Mouse (Mus musculus): ENCODE measurements around the gene Plppr1. TPM values are rescaled to one million over a fixed set of nuclear protein-coding genes. Genes with fewer than 3 reads are reported as not detected.

Gene Plppr1
- total and polyA plus RNA-seq, 3 experiments: not detected

- no peak for DNase-seq (ENCODE audit: low read depth, low spot score)
- H3K27me3 ChIP-seq (ENCODE audit: control insufficient read depth in 1 of 2, insufficient read depth in 2 of 2, low read length in 2 of 2): no peaks in the 10 kb centered on the region
- no peak overlapping the region for H3K27ac ChIP-seq (ENCODE audit: control insufficient read depth, low read depth, low read length)
- H3K79me2 ChIP-seq (ENCODE audit: control insufficient read depth, insufficient read depth, low read length, poor library complexity): no peaks in the 10 kb centered on the region
- H3K9ac ChIP-seq (ENCODE audit: control insufficient read depth, low read depth, low read length, poor library complexity, severe bottlenecking): no peak overlapping the region
- TF ChIP-seq BHLHE40 (IDR thresholded peaks at IDR 0.05; ENCODE audit: borderline replicate concordance, low read depth, low read length): no peak
- no peak for TF ChIP-seq CHD1 (IDR thresholded peaks at IDR 0.05; ENCODE audit: low read depth, low read length)
- no peak for TF ChIP-seq ZMIZ1 (IDR thresholded peaks at IDR 0.05; ENCODE audit: low read depth, low read length)
- no peaks in the 10 kb centered on the region for H3K4me1 ChIP-seq (ENCODE audit: control insufficient read depth in 1 of 2, insufficient read depth in 2 of 2, low read length in 2 of 2)
- H3K36me3 ChIP-seq (ENCODE audit: control insufficient read depth in 1 of 2, insufficient read depth in 2 of 2, low read length in 2 of 2): no peaks in the 10 kb centered on the region
- H3K4me3 ChIP-seq (ENCODE audit: control insufficient read depth in 1 of 2, insufficient read depth in 1 of 2, low read depth in 2 of 2, low read length in 2 of 2): no peak overlapping the region
- H3K9me3 ChIP-seq (replicated peaks; ENCODE audit: insufficient read depth, low read length): no peaks in the 10 kb centered on the region
These were observed 40.4 kb downstream of the Plppr1 start for GRCm38 (mm10) chr4:49099448-49099847.

DNA sequence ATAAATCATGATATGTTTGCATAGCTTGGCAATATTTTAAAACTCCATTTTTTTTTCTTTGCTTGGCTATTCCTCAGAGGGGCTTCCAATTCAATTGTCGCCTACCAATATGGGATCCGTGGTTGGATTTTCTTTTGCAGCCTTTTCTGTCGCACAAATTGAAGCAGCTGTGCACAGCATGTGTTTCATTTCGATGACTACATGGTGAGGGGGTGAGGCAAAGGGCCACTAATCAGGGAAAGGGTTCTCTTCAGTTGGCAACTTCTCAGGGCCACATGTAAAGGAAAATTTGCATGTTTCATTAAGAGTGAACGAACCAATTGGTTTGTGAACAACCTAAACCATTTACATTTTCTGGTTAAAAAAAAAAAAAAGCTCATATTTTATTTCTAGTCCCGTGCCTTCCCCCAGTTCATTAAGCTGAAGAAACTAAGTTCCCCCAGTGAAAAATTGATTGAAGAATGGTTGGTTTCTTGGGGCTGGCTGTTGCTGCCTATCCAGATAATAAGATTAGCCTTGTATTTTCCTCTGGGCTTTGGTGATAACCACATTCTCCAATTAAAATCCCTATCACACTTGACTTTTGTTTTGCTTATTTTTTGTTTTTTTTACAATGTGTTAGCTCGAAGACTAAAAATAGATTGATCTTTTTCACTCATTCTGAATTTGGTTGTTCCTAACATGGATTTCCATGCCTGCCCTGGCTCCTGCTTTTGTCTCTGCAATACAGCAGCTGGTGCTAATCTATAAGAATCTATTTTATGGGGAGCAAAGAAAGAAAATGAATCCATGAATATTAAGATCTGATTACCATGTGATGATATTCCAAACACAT is 43.1 kb downstream of the Plppr1 start:
- H3K9ac ChIP-seq (ENCODE audit: control insufficient read depth, low read depth, low read length, poor library complexity, severe bottlenecking): no peak overlapping the region
- no peaks in the 10 kb centered on the region for H3K4me1 ChIP-seq (ENCODE audit: control insufficient read depth in 1 of 2, insufficient read depth in 2 of 2, low read length in 2 of 2)
- H3K27me3 ChIP-seq (ENCODE audit: control insufficient read depth in 1 of 2, insufficient read depth in 2 of 2, low read length in 2 of 2): no peaks in the 10 kb centered on the region
- no peaks in the 10 kb centered on the region for H3K79me2 ChIP-seq (ENCODE audit: control insufficient read depth, insufficient read depth, low read length, poor library complexity)
- no peak for DNase-seq (ENCODE audit: low read depth, low spot score)
- H3K9me3 ChIP-seq (replicated peaks; ENCODE audit: insufficient read depth, low read length): no peaks in the 10 kb centered on the region
- no peak overlapping the region for H3K4me3 ChIP-seq (ENCODE audit: control insufficient read depth in 1 of 2, insufficient read depth in 1 of 2, low read depth in 2 of 2, low read length in 2 of 2)
- no peak for TF ChIP-seq CHD2 (IDR thresholded peaks at IDR 0.05; ENCODE audit: low read length)
- TF ChIP-seq MXI1 (IDR thresholded peaks at IDR 0.05; ENCODE audit: low read depth, low read length): no peak
- no peak for TF ChIP-seq ELF1 (IDR thresholded peaks at IDR 0.05; ENCODE audit: low read depth, low read length)
- TF ChIP-seq HCFC1 (IDR thresholded peaks at IDR 0.05; ENCODE audit: low read depth, low read length): no peak
- no peak for TF ChIP-seq TBP (IDR thresholded peaks at IDR 0.05; ENCODE audit: low read depth, low read length)
- no peak for TF ChIP-seq EP300 (IDR thresholded peaks at IDR 0.05; ENCODE audit: low read depth in 1 of 2, low read length in 2 of 2)
- no peak for TF ChIP-seq NELFE (IDR thresholded peaks at IDR 0.05; ENCODE audit: low read depth, low read length)
- no peak for TF ChIP-seq CHD1 (IDR thresholded peaks at IDR 0.05; ENCODE audit: low read depth, low read length)
- no peak for TF ChIP-seq BHLHE40 (IDR thresholded peaks at IDR 0.05; ENCODE audit: borderline replicate concordance, low read depth, low read length)
- no peak for TF ChIP-seq RAD21 (IDR thresholded peaks at IDR 0.05; ENCODE audit: low read depth, low read length)
- TF ChIP-seq E2F4 (IDR thresholded peaks at IDR 0.05; ENCODE audit: borderline replicate concordance, low read depth, low read length): no peak
- no peak for TF ChIP-seq ZKSCAN1 (IDR thresholded peaks at IDR 0.05; ENCODE audit: low read depth, low read length)
- no peak for TF ChIP-seq MAFK (IDR thresholded peaks at IDR 0.05; ENCODE audit: borderline replicate concordance, low read depth, low read length)
- TF ChIP-seq GABPA (IDR thresholded peaks at IDR 0.05; ENCODE audit: low read depth, low read length): no peak
- H3K27ac ChIP-seq (ENCODE audit: control insufficient read depth, low read depth, low read length): no peak overlapping the region
- no peaks in the 10 kb centered on the region for H3K36me3 ChIP-seq (ENCODE audit: control insufficient read depth in 1 of 2, insufficient read depth in 2 of 2, low read length in 2 of 2)

Measured in MEL (cell line).